Mouse (Mus musculus): ENCODE data around the gene Lancl1. TPM values are rescaled to one million over a fixed set of nuclear protein-coding genes. Genes with fewer than 3 reads are reported as not detected.

Gene Lancl1
- total RNA-seq, 2 experiments from 2014 or later = 29.2 to 32.3 TPM

DNA sequence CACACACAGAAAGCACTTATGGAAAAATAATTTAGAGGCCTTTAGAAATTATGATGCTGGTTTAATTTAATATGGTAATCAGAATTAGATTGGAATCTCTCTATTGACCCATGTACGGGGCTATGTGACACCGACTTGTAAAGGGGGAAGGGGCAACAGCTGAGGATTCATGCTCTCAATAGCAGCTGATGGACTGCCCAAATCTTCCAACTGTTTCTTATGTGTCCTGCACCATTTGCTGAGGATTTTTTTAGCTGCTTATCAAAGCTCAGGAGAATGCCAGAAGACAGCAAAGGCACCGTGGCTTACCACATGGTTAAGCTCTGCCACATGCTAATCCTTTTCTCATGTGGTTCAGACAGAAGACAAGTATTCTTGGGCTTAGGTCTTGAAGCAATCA lies 87.6 kb downstream of the Lancl1 start:
- intact Hi-C loops (cut with DNase I; ENCODE audit: low total_unique reads) = no loop called here
- no peak for DNase-seq

Other genes starting within 250 kb of the Lancl1 start
- gene Kansl1l, start 221.3 kb downstream of the Lancl1 start, total RNA-seq (2021) = 10 to 100 TPM; 17.2 to 18.8 TPM
- 100 to 1,000 TPM; 267 to 388 TPM for gene Acadl, start 175.6 kb downstream of the Lancl1 start, total RNA-seq (2021)
- over 10,000 TPM; 30,782 to 31,244 TPM for gene Myl1, start 93.5 kb downstream of the Lancl1 start, total RNA-seq (2021)
- under 1 TPM in 1 of 2 experiments, not detected in 1; 0.04 TPM for gene Cps1, start 84.2 kb upstream of the Lancl1 start, total RNA-seq (2021)